ENCODE assay signal across 17 mouse cellular contexts in the genomic region with DNA sequence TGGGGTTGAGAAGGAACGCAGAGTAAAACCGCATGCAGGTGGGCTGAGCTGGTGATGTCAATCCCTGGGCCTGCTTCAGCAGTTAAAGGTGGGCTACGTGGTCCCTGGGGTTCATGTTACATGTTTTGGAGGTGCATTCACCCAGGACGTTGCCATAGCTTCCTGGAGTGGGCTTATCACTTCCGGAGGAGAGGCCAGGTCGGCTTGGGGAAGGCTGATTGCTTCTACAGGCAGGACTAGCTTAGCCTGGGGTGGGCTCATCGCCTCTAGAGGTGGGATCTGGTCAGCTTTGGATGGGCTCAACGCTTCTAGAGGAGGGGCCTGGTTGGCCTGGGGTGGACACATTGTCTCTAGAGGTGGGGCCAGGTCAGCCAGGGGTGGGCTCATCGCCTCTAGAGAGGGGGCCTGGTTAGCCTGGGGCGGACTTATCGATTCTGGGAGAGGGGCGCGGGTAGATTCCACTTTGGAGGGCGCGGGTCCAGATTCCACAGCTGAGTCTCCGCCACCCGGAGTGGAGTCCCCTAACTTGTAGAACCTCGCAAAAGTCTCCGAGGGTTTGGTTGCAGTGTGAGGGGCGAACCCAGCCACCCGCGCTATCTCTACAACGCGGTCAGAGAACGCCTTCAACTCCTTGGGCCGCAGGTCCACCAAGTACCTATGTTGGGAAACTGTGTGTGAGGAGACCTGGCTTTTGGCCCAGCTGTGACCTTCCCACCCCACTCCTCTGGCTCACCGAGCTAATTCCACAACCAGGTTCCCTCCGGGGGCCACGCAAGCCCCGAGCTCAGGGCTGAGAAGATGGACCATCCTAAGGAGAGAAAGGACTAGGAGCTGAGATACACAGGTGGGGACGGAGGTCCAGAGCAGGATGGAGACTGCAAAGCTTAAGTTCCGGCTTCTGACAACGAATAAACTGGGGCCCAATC. TPM values are rescaled to one million over a fixed set of nuclear protein-coding genes. Genes with fewer than 3 reads are reported as not detected.
DNase-seq lines count a peak whose midpoint lies in the region; ATAC-seq and TF ChIP-seq lines count a peak whose summit lies in the region.
"Had no signal": no experiment of that assay in that cellular context is flagged by ENCODE, and none has a peak within 500 bp of the region (broad histone marks: within the 10 kb centered on the region; RNA-seq: fewer than 3 reads in every experiment).

No protein-coding gene starts in this region.

- H3K9ac ChIP-seq in heart, embryonic 11.5 days (ENCODE audit: low read depth, low read length) = no peak overlapping the region
- peak overlapping the region; percentile 73 for H3K9ac ChIP-seq in MEL (ENCODE audit: control insufficient read depth, low read depth, low read length, poor library complexity, severe bottlenecking)
- H3K9ac ChIP-seq in heart, postnatal 0 days (replicated peaks; ENCODE audit: low read depth, low read length) = peak overlapping the region; percentile 44; the same call in 1 of the 2 replicates
- H3K9ac ChIP-seq: hindbrain, embryonic 14.5 days; liver, postnatal 0 days had no signal

- DNase-seq in heart, postnatal 14 days = no peak
- peak; percentile 82 for DNase-seq in MEL (ENCODE audit: low read depth, low spot score)
- no peak for DNase-seq in heart, postnatal 0 days (ENCODE audit: low spot score)
- no peak for DNase-seq in thymus, postnatal 10 days (ENCODE audit: low spot score in 2 of 2)
- DNase-seq in gastrocnemius, adult 18-20 months (ENCODE audit: low spot score) = no peak
- DNase-seq: cerebellum, adult 8-10 months; gastrocnemius, postnatal 25 days had no signal

- peak overlapping the region; percentile 96; the same call in 1 of the 2 replicates for H3K27ac ChIP-seq in heart, embryonic 11.5 days (ENCODE audit: low read depth, low read length)
- peak overlapping the region; percentile 88 for H3K27ac ChIP-seq in MEL (ENCODE audit: control insufficient read depth, low read depth, low read length)
- peak overlapping the region; percentile 98 for H3K27ac ChIP-seq in heart, postnatal 0 days (ENCODE audit: low read depth)
- H3K27ac ChIP-seq: hindbrain, embryonic 14.5 days; kidney, postnatal 0 days; left cerebral cortex, adult 2 months; macrophage had no signal

- no peak overlapping the region for H3K4me3 ChIP-seq in heart, embryonic 11.5 days (ENCODE audit: low read depth, low read length)
- peak overlapping the region; percentile 35 for H3K4me3 ChIP-seq in E14TG2a.4 (replicated peaks; ENCODE audit: low read length)
- H3K4me3 ChIP-seq in MEL (ENCODE audit: control insufficient read depth in 1 of 2, insufficient read depth in 1 of 2, low read depth in 2 of 2, low read length in 2 of 2) = peak overlapping the region; percentile 72 to 76
- H3K4me3 ChIP-seq in heart, postnatal 0 days (ENCODE audit: low read depth, low read length) = peak overlapping the region; percentile 20
- H3K4me3 ChIP-seq: left cerebral cortex, adult 2 months had no signal

- peak overlapping the region; percentile 74; the same call in 1 of the 2 replicates for H3K4me2 ChIP-seq in heart, embryonic 11.5 days
- peak overlapping the region; percentile 52 for H3K4me2 ChIP-seq in heart, postnatal 0 days (ENCODE audit: low read depth, low read length)
- H3K4me2 ChIP-seq: hindbrain, embryonic 14.5 days; midbrain, embryonic 11.5 days had no signal

- WGBS in heart, embryonic 11.5 days (ENCODE audit: insufficient replicate concordance) = 81% methylated on average over 33 of the region's 33 CpGs
- WGBS in heart, postnatal 0 days = 70% methylated on average over 33 of the region's 33 CpGs

- peaks cover 23% of the 10 kb centered on the region for H3K4me1 ChIP-seq in heart, embryonic 11.5 days (ENCODE audit: control insufficient read depth, insufficient read depth, low read length)
- peaks cover 66% of the 10 kb centered on the region for H3K4me1 ChIP-seq in E14TG2a.4 (replicated peaks; ENCODE audit: low read depth, low read length)
- peaks cover 2 to 23% of the 10 kb centered on the region in 2 experiments; a peak in 3 of 4 replicates for H3K4me1 ChIP-seq in MEL (ENCODE audit: control insufficient read depth in 1 of 2, insufficient read depth in 2 of 2, low read length in 2 of 2)
- H3K4me1 ChIP-seq in heart, postnatal 0 days (ENCODE audit: control insufficient read depth, insufficient read depth) = peaks cover 16% of the 10 kb centered on the region

- no peak for ATAC-seq in heart, embryonic 11.5 days (replicated peaks; ENCODE audit: insufficient number of reproducible peaks, low FRiP score, low TSS enrichment)
- ATAC-seq in heart, postnatal 0 days (ENCODE audit: insufficient read depth, low read depth) = no peak

- H3K9me3 ChIP-seq in heart, embryonic 11.5 days (replicated peaks; ENCODE audit: control insufficient read depth, low read length) = no peaks in the 10 kb centered on the region
- 0 out of 2 replicates have a peak, but pooled peaks cover 3% of the 10 kb centered on the region for H3K9me3 ChIP-seq in E14TG2a.4 (ENCODE audit: low read length)
- no peaks in the 10 kb centered on the region for H3K9me3 ChIP-seq in MEL (replicated peaks; ENCODE audit: insufficient read depth, low read length)
- no peaks in the 10 kb centered on the region for H3K9me3 ChIP-seq in heart, postnatal 0 days (replicated peaks; ENCODE audit: control insufficient read depth, low read length)

- H3K36me3 ChIP-seq in heart, embryonic 11.5 days (ENCODE audit: control insufficient read depth, insufficient read depth, low read length) = no peaks in the 10 kb centered on the region
- peaks cover 23% of the 10 kb centered on the region for H3K36me3 ChIP-seq in E14TG2a.4 (ENCODE audit: insufficient read depth, low read length)
- H3K36me3 ChIP-seq in MEL (ENCODE audit: control insufficient read depth in 1 of 2, insufficient read depth in 2 of 2, low read length in 2 of 2) = peaks cover 0 to 11% of the 10 kb centered on the region in 2 experiments; a peak in 2 of 4 replicates
- peaks cover 18% of the 10 kb centered on the region for H3K36me3 ChIP-seq in heart, postnatal 0 days (replicated peaks; ENCODE audit: control insufficient read depth, insufficient read depth, low read length)

- H3K79me2 ChIP-seq in MEL (ENCODE audit: control insufficient read depth, insufficient read depth, low read length, poor library complexity) = peaks cover 12% of the 10 kb centered on the region

- TF ChIP-seq CTCF in E14TG2a.4 (conservative IDR thresholded peaks at IDR 0.05; ENCODE audit: low read length) = no peak
- TF ChIP-seq CTCF in MEL (IDR thresholded peaks at IDR 0.05 in 2 of 3, conservative IDR thresholded peaks at IDR 0.05 in 1 of 3; ENCODE audit: control insufficient read depth in 1 of 3, insufficient read depth in 1 of 3, low read depth in 2 of 3, low read length in 3 of 3, poor library complexity in 1 of 3, severe bottlenecking in 1 of 3) = no peak
- TF ChIP-seq CTCF in heart, postnatal 0 days (IDR thresholded peaks at IDR 0.05; ENCODE audit: low read depth) = no peak

- H3K27me3 ChIP-seq in heart, embryonic 11.5 days (ENCODE audit: control insufficient read depth, insufficient read depth, low read length) = peaks cover 12% of the 10 kb centered on the region; the same call in 1 of the 2 replicates
- H3K27me3 ChIP-seq in E14TG2a.4 (ENCODE audit: insufficient read depth, low read length) = peaks cover 26% of the 10 kb centered on the region
- H3K27me3 ChIP-seq in MEL (ENCODE audit: control insufficient read depth in 1 of 2, insufficient read depth in 2 of 2, low read length in 2 of 2) = no peaks in the 10 kb centered on the region
- 0 out of 2 replicates have a peak, but pooled peaks cover 4% of the 10 kb centered on the region for H3K27me3 ChIP-seq in heart, postnatal 0 days (ENCODE audit: control insufficient read depth, insufficient read depth, low read length)

- peak in 1 of 2 experiments; percentile 51; a peak in 2 of 4 replicates for TF ChIP-seq EP300 in MEL (IDR thresholded peaks at IDR 0.05; ENCODE audit: low read depth in 1 of 2, low read length in 2 of 2)
- TF ChIP-seq EP300 in heart, postnatal 0 days (IDR thresholded peaks at IDR 0.05; ENCODE audit: low read depth) = no peak

- no peak for TF ChIP-seq RAD21 in MEL (IDR thresholded peaks at IDR 0.05; ENCODE audit: low read depth, low read length)

- TF ChIP-seq POLR2A in MEL (IDR thresholded peaks at IDR 0.05; ENCODE audit: control insufficient read depth in 1 of 2, insufficient read depth in 1 of 2, low read depth in 1 of 2, low read length in 2 of 2, poor library complexity in 1 of 2) = peak in 1 of 2 experiments; percentile 62; a peak in 2 of 4 replicates

- intact Hi-C loops in heart, postnatal 14 days (cut with DNase I) = loop anchor here (2.0 to 5.0 kb wide), 2 partner anchors 13 to 391 kb away; no protein-coding TSS in a partner anchor

RNA-seq across cellular contexts. Expression of gene Tnni3, which starts 0.6 kb away (rescaled TPM):
- 1,570 and 1,662 TPM in 2 replicates for polyA plus RNA-seq in heart, embryonic 11.5 days (2014; fragmentation: Nextera tagmentation; extraction: Ambion mirVana)
- 1,000 to 10,000 TPM; 7,272 to 7,308 TPM for total RNA-seq in heart, postnatal 14 days (2021)
- 281 and 353 TPM in 2 replicates for total RNA-seq in MEL (2012; rRNA removed)
- 100 to 1,000 TPM in 1 of 2 experiments, not detected in 1; 328 TPM for polyA plus RNA-seq in MEL (2012; ENCODE audit: insufficient read depth in 1 of 2, insufficient read length in 2 of 2, low read depth in 1 of 2, low replicate concordance in 2 of 2, missing spikeins in 1 of 2)
- 4,764 and 5,473 TPM in 2 replicates for total RNA-seq in heart, postnatal 0 days (2014; rRNA removed; ENCODE audit: low replicate concordance)
- 8,811 and 8,917 TPM in 2 replicates for polyA plus RNA-seq in heart, postnatal 0 days (2015; fragmentation: Nextera tagmentation; extraction: Ambion mirVana)
- total RNA-seq in gastrocnemius, adult 18-20 months (2021) = not detected
- total RNA-seq: liver, adult 2 months had no signal

RNA-seq across cellular contexts. Expression of gene Tnnt1, which starts 7.3 kb away (rescaled TPM):
- polyA plus RNA-seq in heart, embryonic 11.5 days (2014; fragmentation: Nextera tagmentation; extraction: Ambion mirVana) = 260 and 262 TPM in 2 replicates
- total RNA-seq in heart, postnatal 14 days (2021) = 10 to 100 TPM; 25.4 to 33.6 TPM
- total RNA-seq in MEL (2012; rRNA removed) = 5.0 and 5.4 TPM in 2 replicates
- 10 to 100 TPM in 1 of 2 experiments, not detected in 1; 16.4 TPM for polyA plus RNA-seq in MEL (2012; ENCODE audit: insufficient read depth in 1 of 2, insufficient read length in 2 of 2, low read depth in 1 of 2, low replicate concordance in 2 of 2, missing spikeins in 1 of 2)
- total RNA-seq in heart, postnatal 0 days (2014; rRNA removed; ENCODE audit: low replicate concordance) = 27.4 and 28.3 TPM in 2 replicates
- polyA plus RNA-seq in heart, postnatal 0 days (2015; fragmentation: Nextera tagmentation; extraction: Ambion mirVana) = 93.7 and 106 TPM in 2 replicates
- total RNA-seq in gastrocnemius, adult 18-20 months (2021) = 100 to 1,000 TPM; 656 to 752 TPM
- total RNA-seq: neutrophil, adult 5-6 weeks had no signal

RNA-seq across cellular contexts. Expression of gene Dnaaf3, which starts 8.8 kb away (rescaled TPM):
- 0.19 and 0.44 TPM in 2 replicates for polyA plus RNA-seq in heart, embryonic 11.5 days (2014; fragmentation: Nextera tagmentation; extraction: Ambion mirVana)
- total RNA-seq in heart, postnatal 14 days (2021) = 1 to 10 TPM; 1.8 to 1.9 TPM
- total RNA-seq in MEL (2012; rRNA removed) = 0.69 and 0.73 TPM in 2 replicates
- 1 to 10 TPM in 1 of 2 experiments, not detected in 1; 2.9 TPM for polyA plus RNA-seq in MEL (2012; ENCODE audit: insufficient read depth in 1 of 2, insufficient read length in 2 of 2, low read depth in 1 of 2, low replicate concordance in 2 of 2, missing spikeins in 1 of 2)
- total RNA-seq in heart, postnatal 0 days (2014; rRNA removed; ENCODE audit: low replicate concordance) = 0.11 and 2.6 TPM in 2 replicates
- polyA plus RNA-seq in heart, postnatal 0 days (2015; fragmentation: Nextera tagmentation; extraction: Ambion mirVana) = 0.60 and 0.63 TPM in 2 replicates
- not detected for total RNA-seq in gastrocnemius, adult 18-20 months (2021)
- total RNA-seq: gastrocnemius, postnatal 25 days had no signal

RNA-seq across cellular contexts. Expression of gene Ppp1r12c, which starts 22.0 kb away (rescaled TPM):
- 32.9 and 33.4 TPM in 2 replicates for polyA plus RNA-seq in heart, embryonic 11.5 days (2014; fragmentation: Nextera tagmentation; extraction: Ambion mirVana)
- total RNA-seq in heart, postnatal 14 days (2021) = 10 to 100 TPM; 76.0 to 82.1 TPM
- total RNA-seq in MEL (2012; rRNA removed) = 51.4 and 64.2 TPM in 2 replicates
- 100 to 1,000 TPM in 1 of 2 experiments, not detected in 1; 153 TPM for polyA plus RNA-seq in MEL (2012; ENCODE audit: insufficient read depth in 1 of 2, insufficient read length in 2 of 2, low read depth in 1 of 2, low replicate concordance in 2 of 2, missing spikeins in 1 of 2)
- 89.1 and 105 TPM in 2 replicates for total RNA-seq in heart, postnatal 0 days (2014; rRNA removed; ENCODE audit: low replicate concordance)
- 22.5 and 24.2 TPM in 2 replicates for polyA plus RNA-seq in heart, postnatal 0 days (2015; fragmentation: Nextera tagmentation; extraction: Ambion mirVana)
- total RNA-seq in gastrocnemius, adult 18-20 months (2021) = 10 to 100 TPM; 15.5 to 19.0 TPM

RNA-seq across cellular contexts. Expression of gene Syt5, which starts 23.9 kb away (rescaled TPM):
- polyA plus RNA-seq in heart, embryonic 11.5 days (2014; fragmentation: Nextera tagmentation; extraction: Ambion mirVana) = 0.77 and 1.3 TPM in 2 replicates
- total RNA-seq in heart, postnatal 14 days (2021) = 1 to 10 TPM; 1.4 to 1.9 TPM
- total RNA-seq in MEL (2012; rRNA removed) = not detected in 2 replicates
- polyA plus RNA-seq in MEL (2012; ENCODE audit: insufficient read depth in 1 of 2, insufficient read length in 2 of 2, low read depth in 1 of 2, low replicate concordance in 2 of 2, missing spikeins in 1 of 2) = not detected
- 0.23 and 1.4 TPM in 2 replicates for total RNA-seq in heart, postnatal 0 days (2014; rRNA removed; ENCODE audit: low replicate concordance)
- 0.70 and 0.92 TPM in 2 replicates for polyA plus RNA-seq in heart, postnatal 0 days (2015; fragmentation: Nextera tagmentation; extraction: Ambion mirVana)
- total RNA-seq in gastrocnemius, adult 18-20 months (2021) = not detected
- total RNA-seq: liver, adult 2 months; neutrophil, adult 5-6 weeks had no signal
- polyA plus RNA-seq: liver, adult 2 months; macrophage had no signal

Comparison
In these comparisons a context has a peak if more than half of its experiments do, and no peak if none do; other contexts are left out.
1. RNA of gene Tnni3, which starts 0.6 kb away (total RNA-seq): 7,272 to 7,308 TPM in heart, postnatal 14 days, 4,764 to 5,473 TPM in heart, postnatal 0 days and 281 to 353 TPM in MEL; not detected in gastrocnemius, adult 18-20 months; every median in the first group is over 100 times any median in the second.
2. RNA of gene Tnnt1, which starts 7.3 kb away (total RNA-seq): 656 to 752 TPM in gastrocnemius, adult 18-20 months; 25.4 to 33.6 TPM in heart, postnatal 14 days, 27.4 to 28.3 TPM in heart, postnatal 0 days and 5.0 to 5.4 TPM in MEL; every median in the first group is over 10 times any median in the second.
3. Peak in every context shown above with its lines, with median percentiles within 50 percentile points of each other: H3K27ac ChIP-seq.